Comparison of ENCODE assay signal across 17 mouse cellular contexts in genomic region chr7:73659551-73659950, GRCm38 (mm10).
A peak's percentile ranks its signal among the peaks of the same experiment; 100 is the strongest.
DNase-seq lines count a peak whose midpoint lies in the region.
"Had no signal": no experiment of that assay in that cellular context is flagged by ENCODE, and none has a peak within 500 bp of the region (broad histone marks: within the 10 kb centered on the region; RNA-seq: fewer than 3 reads in every experiment).

No protein-coding gene starts in this region.

- peak; percentile 78 for DNase-seq in heart, adult 11 months
- no peak for DNase-seq in heart, adult 18-20 months
- DNase-seq in testis, postnatal 10 days (ENCODE audit: low spot score), result peak; percentile 31
- no peak for DNase-seq in testis, postnatal 14 days (ENCODE audit: low spot score)
- peak; percentile 91 for DNase-seq in R1 (ENCODE audit: low read depth, low spot score)
- no peak for DNase-seq in spleen, postnatal 36 days (ENCODE audit: low spot score in 2 of 2)
- DNase-seq in layer of hippocampus, postnatal 25 days (ENCODE audit: extremely low spot score in 1 of 2, low spot score in 1 of 2), result no peak
- DNase-seq: adrenal gland, adult 8-10 months; adrenal gland, postnatal 14 days; adrenal gland, postnatal 36 days; B cell, adult 2 months; cerebellum, adult 11-12 months; cerebellum, adult 2 months; cerebellum, adult 9-10 months; cerebellum, postnatal 10 days; cerebellum, postnatal 25 days; forebrain, postnatal 0 days had no signal

Comparison
In these comparisons a context has a peak if more than half of its experiments do, and no peak if none do; other contexts are left out.
1. DNase-seq: peak in heart, adult 11 months (single experiment), testis, postnatal 10 days (single experiment) and R1 (single experiment); none in heart, adult 18-20 months (0 of 2), testis, postnatal 14 days (single experiment), spleen, postnatal 36 days (0 of 2) and layer of hippocampus, postnatal 25 days (0 of 2).